ENCODE assay signal across 27 mouse cellular contexts in the genomic region with DNA sequence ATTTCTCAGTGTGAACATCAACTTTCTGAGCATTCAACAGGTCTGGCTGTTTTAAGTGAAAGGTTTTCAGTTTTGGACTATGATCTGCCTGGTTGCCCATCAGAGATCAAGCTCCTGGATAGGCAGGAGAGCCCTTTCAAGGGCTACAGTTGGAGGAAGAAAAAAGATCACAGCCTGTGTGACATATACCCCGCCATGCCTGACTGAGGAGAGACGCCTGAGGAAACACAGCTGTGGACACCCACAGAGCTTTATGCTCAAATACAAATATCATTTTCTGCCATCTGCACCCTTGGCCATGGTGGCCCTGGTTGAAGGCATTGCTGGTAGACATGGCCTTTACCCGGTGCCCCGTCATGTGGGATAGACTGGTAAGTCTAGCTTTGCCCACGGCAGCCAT. TPM values are rescaled to one million over a fixed set of nuclear protein-coding genes. Genes with fewer than 3 reads are reported as not detected.
"Had no signal": no experiment of that assay in that cellular context is flagged by ENCODE, and none has a peak within 500 bp of the region (broad histone marks: within the 10 kb centered on the region; RNA-seq: fewer than 3 reads in every experiment).

No protein-coding gene starts in this region.

- H3K36me3 ChIP-seq: heart, embryonic 13.5 days; heart, embryonic 15.5 days; hindbrain, embryonic 13.5 days; hindbrain, embryonic 15.5 days; limb, embryonic 13.5 days; limb, embryonic 15.5 days; liver, embryonic 13.5 days; liver, embryonic 15.5 days had no signal

- H3K9ac ChIP-seq: forebrain, postnatal 0 days; heart, embryonic 13.5 days; heart, embryonic 15.5 days; hindbrain, embryonic 13.5 days; hindbrain, embryonic 15.5 days; limb, embryonic 13.5 days; limb, embryonic 15.5 days; liver, embryonic 13.5 days; liver, embryonic 15.5 days had no signal

- H3K9me3 ChIP-seq: heart, embryonic 13.5 days; heart, embryonic 15.5 days; hindbrain, embryonic 13.5 days; hindbrain, embryonic 15.5 days; limb, embryonic 13.5 days; limb, embryonic 15.5 days; liver, embryonic 13.5 days; liver, embryonic 15.5 days had no signal

- H3K27me3 ChIP-seq: heart, embryonic 15.5 days; hindbrain, embryonic 13.5 days; hindbrain, embryonic 15.5 days; limb, embryonic 13.5 days; limb, embryonic 15.5 days; liver, embryonic 13.5 days; liver, embryonic 15.5 days had no signal

- H3K4me2 ChIP-seq: heart, embryonic 11.5 days; heart, embryonic 13.5 days; heart, embryonic 15.5 days; hindbrain, embryonic 13.5 days; hindbrain, embryonic 15.5 days; limb, embryonic 13.5 days; limb, embryonic 15.5 days; liver, embryonic 13.5 days; liver, embryonic 15.5 days had no signal

- H3K4me3 ChIP-seq: heart, adult 2 months; heart, embryonic 13.5 days; heart, embryonic 15.5 days; hindbrain, embryonic 13.5 days; hindbrain, embryonic 15.5 days; limb, embryonic 13.5 days; limb, embryonic 15.5 days; liver, embryonic 13.5 days; liver, embryonic 15.5 days had no signal

- H3K4me1 ChIP-seq: heart, embryonic 13.5 days; heart, embryonic 15.5 days; hindbrain, embryonic 13.5 days; hindbrain, embryonic 15.5 days; limb, embryonic 13.5 days; limb, embryonic 15.5 days; liver, embryonic 13.5 days; liver, embryonic 15.5 days had no signal

- H3K27ac ChIP-seq: heart, adult 2 months; heart, embryonic 13.5 days; heart, embryonic 15.5 days; hindbrain, embryonic 13.5 days; hindbrain, embryonic 15.5 days; hindbrain, postnatal 0 days; limb, embryonic 13.5 days; limb, embryonic 15.5 days; liver, embryonic 13.5 days; liver, embryonic 15.5 days had no signal

- ATAC-seq: forebrain, postnatal 0 days; hindbrain, postnatal 0 days; intestine, embryonic 16.5 days had no signal

- DNase-seq: forebrain, postnatal 0 days; gastrocnemius, postnatal 14 days; gastrocnemius, postnatal 36 days; heart, adult 11 months; heart, adult 2 months; heart, postnatal 14 days; heart, postnatal 36 days; kidney, adult 11 months; kidney, adult 8-10 months; kidney, postnatal 25 days; layer of hippocampus, adult 9-11 months; layer of hippocampus, postnatal 36 days; left cerebral cortex, postnatal 4 days; liver, embryonic 13.5 days had no signal

RNA-seq across cellular contexts. Expression of a gene that starts 14.7 kb away (rescaled TPM):
- polyA plus RNA-seq: heart, postnatal 0 days; limb, embryonic 11.5 days; liver, adult 2 months; liver, embryonic 13.5 days had no signal
